Mouse (Mus musculus): Measurements from ENCODE around the gene Nod2.
"Not testable (repeated sequence)": the region's sequence is repeated elsewhere in the genome, so short reads cannot be mapped to it uniquely, and the experiment has no call there.

Nod2 gene

DNA sequence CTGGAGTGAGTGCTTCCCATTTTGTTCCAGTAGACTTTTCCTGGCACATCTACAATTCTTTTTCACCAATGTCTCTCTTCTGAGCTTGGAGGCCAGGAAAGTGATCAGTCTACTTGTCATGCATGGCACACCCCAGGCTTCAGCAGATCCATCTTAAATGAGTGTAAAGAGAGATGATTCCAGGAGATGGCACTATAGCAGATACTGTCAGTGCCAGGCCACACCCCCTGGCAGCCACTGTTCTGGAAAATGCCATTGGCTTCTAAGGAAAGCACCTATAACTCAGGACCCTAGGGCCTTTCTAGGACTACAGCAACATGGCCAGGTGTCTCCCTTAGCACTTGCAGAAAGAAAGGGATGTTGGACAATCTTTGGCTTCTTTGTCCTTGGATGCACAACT is 16.0 kb upstream of the Nod2 start:
- no peak for DNase-seq (ENCODE audit: low spot score in 2 of 2)

DNA sequence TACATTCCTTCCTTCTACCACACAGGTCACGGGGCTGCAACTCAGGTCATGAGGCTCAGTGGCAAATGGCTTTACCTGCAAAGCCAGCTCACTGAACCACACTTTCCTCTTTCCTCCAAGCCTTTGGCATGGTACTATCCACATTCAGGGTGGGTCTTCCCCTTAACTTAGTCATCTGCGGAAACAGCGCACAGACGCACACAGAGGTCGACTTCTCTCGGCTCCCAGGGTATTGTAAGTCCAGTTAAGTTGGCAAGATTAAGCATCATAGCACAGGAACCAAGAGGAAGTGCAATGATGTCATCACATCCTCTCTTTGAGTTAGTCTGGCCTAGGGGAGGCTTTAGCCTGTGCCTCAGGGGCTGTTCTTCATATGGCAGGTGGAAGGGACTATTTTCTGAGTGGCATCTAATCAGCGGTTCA is 13.8 kb upstream of the Nod2 start:
- DNase-seq (ENCODE audit: low spot score in 2 of 2): no peak

DNA sequence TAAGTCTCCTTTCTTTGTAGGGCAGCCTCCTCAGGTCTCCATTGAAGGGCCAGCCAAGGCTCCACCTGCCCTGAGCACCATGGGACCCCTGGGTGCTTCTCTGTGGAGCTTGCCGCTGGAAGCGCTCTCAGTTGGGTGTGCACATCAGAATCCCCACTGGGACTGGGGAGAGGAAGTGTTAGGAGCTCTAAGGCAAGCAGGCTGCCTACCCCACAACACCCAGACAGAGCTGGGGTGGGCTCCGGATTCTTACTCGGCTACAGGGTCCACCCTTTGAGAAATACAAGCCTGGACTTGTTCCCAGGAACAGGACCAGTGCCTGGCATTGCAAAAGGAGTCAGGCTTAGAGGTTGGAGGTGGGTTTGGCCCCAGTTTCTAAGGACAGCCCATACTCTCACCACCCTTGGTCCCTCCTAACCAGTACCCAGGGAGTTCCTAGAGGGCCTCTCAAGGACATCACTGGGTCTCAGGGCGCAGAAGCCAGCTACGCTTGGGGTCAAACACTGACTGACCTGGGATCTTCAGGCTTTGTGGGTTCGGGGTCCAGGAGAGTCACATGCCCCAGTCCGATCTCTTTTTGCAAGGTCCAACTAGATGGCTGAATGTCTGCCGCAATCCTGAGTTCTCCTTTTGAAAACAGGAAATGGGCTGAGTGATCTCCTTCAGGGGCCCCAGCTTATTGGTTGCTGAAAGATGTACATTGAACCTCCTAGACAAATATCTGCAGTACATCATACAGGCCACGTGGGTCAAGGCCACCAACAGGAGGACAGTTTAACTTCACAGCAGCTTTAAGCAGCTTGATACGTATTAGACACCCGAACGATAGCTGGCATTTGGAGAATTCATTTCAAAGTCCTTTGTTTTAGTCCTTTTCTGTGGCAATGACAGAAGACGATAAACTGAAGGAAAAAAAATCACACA is 11.4 kb upstream of the Nod2 start, which contains the start of gene Snx20:
Gene Snx20, minus strand, starts transcription at position 655 of the 924 bp plus-strand sequence.
- no peak for DNase-seq (ENCODE audit: low spot score in 2 of 2)

DNA sequence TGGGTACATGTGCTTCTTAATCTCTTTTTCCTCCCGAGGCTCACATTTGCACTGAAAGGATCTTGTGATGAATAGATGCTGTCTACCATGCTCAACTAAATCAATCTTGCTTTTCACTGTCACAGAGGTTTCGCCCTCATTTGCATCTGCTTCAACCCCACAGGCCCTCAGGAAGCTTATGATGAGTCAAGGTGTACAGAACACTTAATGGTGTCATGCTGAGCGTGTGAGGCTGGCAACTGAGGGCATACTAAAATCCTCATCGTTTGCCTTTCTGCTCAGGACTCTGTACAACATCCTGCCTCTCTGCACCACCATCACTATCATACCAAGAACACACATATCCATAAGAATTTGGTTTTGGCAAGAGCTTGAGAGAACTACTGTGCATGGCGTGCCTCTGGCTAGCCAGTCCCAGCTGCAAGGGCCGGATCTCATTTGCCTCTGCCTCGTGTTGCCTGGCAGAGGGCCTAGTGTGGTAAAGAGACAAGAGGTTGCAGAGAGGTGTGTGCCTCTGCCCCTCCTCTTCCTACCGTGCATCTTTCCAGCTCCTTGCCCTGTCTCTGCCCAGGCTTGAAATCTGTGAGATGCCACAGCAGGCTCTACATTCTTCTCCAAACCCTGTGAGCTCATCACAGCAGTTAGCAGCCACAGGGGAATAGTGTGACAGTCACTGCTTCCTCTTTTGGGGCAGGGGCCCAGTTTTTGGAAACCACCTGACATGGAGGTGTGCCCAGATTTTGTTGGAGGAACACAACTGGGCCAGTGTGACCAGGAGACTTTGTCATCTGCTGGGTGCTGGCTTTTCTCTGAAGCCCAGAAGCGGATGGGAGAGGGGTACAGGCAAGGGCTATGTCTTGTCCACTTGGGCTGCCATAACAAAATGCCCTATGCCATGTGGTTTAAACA is 9.8 kb upstream of the Nod2 start:
- DNase-seq (ENCODE audit: low spot score in 2 of 2): no peak

DNA sequence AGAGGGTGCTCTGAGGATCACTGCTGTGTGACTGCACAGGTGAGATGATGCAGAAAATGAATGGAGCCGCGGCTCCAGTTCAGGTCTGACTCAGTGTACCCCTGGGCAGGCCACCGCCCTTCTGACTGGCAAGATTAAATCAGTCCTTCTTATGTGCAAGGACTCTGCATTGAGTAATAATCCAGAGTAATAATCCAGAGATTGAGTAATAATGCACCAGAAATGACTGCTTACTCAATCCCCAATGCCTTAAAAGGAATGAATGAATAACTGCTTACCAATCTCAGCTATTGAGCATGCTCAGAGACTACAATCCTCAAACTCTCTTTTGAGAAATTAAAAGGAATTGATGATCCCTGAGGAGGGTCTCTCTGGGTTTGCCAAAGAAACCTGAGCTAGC is 8.2 kb upstream of the Nod2 start:
- DNase-seq (ENCODE audit: low spot score in 2 of 2): no peak

DNA sequence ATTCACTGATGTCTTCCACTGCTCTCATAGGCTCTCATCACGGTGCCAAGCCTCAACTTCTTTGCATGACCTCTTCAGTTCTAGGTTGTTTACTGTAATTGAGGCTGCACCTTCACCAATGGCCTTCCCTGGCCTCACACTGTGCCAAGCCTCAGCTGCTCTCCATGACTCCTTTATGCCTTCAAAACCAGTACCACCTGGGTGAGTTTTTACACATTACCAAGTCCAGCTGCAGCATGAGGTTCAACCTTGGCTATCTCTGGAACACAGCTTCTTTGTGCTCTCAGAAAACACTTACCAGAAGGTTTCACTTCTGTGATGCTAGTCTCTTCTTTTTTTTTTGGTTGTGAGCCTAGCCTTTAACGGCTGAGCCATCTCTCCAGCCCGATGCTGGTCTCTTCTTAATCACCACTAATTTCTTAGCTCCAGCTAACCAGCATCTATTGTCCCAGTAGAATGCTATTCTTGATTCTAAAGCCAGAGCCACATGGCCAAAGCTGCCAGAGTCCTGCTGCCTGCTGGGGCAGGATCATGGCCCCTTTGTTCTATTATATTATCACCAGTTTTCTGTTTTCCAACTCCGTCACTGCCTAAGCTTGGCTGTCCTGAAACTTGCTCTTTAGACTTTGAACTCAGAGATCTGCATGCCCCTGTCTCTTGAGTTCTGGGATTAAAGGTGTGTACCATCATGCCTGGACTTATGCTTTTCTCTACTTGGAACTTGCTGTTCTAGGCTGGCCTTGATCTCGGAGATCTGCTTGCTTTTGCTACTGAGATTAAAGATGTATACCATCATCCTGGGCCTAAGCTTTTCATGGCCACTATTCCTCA is 4.2 kb upstream of the Nod2 start:
- DNase-seq (ENCODE audit: low spot score in 2 of 2): no peak

DNA sequence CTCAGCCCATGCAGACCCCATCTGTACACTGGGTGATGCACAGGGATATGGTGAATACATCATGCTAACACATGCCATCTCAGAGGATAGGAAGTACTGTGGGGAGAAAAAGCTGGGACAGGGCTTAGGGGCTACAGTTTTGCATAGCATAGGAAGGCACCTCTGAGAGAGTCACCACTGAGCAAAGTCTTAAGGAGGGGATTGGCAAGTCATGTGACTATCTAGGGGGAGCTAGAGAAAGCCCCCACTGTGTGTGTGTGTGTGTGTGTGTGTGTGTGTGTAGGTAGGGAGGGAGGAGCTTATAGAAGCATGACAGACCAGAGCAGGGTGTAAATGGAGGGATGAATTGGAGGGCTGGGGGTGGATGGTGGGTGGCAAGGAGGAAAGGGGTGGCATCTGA is 1.2 kb downstream of the Nod2 start:
- DNase-seq (ENCODE audit: low spot score in 2 of 2): no peak

DNA sequence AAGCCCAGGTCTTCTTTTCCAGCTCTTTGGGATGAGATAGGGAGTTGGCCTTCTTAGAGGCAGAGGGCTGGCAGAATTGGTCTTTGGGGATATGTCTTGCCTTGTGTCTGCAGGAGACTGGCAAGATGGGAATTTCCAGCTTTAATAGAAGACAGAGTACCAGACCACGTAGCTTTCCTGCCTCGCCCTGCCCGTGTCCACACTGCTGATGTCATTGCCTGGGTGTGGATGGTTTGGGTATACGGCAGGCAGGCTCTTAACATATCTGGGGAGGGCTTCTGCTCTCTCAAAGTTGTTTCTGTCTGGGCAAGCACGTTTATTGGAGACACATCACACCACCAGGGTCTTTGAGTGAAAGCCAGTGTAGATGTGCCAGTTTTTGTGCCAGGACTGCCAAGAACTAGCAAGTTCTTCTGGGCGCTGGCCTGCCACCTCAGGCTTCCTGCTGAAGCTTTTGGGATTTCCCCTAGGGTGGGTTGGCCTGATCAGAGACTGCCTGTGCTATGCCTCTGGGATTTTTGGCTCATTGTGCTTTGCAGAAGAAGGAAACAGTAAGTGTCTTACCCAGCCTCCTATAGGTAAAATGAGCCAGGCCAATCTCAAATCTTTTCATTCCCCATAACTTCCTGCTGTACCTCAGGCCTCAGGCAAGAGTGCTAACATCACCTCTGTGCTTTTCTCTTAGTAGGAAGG is 3.0 kb downstream of the Nod2 start:
- no peak for DNase-seq (ENCODE audit: low spot score in 2 of 2)

DNA sequence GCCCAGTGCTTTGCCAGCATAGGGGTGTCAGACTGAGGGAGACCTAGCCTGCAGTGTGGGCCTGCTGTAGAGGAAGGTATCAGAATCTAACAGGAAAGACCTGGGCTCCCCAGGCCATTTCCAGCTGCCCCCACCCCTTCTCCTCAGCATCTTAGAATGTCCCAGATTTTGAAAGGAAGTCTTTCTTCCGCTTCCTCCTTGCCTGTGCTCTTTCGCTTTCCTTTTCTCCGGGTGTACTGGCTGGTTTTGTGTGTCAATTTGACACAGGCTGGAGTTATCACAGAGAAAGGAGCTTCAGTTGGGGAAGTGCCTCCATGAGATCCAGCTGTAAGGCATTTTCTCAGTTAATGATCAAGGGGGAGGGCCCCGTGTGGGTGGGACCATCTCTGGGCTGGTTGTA is 4.0 kb downstream of the Nod2 start:
- not testable (repeated sequence) for DNase-seq (ENCODE audit: low spot score in 2 of 2)

DNA sequence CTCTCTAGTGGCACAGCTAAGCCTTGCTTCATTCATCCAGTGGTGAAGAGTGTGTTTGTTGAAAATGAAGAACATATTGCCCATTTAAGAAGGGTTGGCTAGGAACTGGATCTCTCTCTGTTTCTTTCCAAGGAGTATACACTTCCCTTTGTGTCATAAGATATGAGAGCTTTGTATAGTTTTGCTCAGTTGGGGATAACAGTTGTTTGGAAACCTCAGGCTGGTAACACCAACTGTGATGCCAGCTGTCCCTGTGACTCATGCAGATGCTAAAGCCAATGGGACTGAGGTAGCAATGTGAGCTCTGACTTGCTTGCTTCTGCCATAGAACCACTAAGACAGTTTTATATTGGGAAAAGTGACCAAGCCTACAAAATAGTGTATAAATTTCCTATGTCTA is 8.2 kb downstream of the Nod2 start:
- DNase-seq (ENCODE audit: low spot score in 2 of 2): no peak

DNA sequence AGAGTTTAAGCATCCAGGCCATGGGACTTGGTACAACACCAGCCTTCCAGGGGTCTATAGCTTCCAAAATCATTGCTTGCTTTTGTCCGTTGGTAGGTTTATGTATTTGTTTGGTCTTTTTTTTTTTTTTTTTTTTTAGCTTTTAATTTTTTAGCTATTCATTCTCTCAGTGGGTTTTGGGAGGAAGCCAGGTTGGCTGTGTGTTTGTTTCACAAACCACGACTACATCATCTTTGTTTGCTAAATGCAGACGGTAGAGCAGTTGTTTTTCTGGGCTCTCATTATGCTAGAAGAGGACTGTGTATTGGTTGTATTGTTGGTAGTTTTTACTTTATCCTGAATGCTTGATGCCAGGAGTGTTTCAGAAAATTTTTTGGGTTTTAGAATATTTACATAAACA is 12.8 kb downstream of the Nod2 start:
- DNase-seq (ENCODE audit: low spot score in 2 of 2): no peak

DNA sequence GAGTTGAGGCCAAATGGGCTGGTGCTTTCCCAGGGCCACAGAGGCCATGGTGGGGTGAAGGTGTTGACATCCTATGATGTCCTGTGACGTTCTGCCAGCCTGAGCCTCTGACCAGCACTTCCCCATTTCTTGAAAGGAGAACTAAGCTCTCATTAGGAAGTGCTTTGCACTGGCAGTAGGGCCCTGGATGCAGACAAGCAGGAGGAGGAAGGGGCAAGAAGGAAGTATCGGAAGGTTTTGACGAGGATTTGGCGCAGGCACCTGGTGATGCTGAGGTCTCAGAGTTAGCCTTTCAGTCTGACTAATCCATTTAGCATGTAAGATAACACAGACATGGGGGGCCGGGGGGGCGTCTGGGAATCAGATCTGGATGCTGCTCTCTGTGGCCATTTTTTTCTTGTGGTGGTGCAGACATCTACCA is 15.3 kb downstream of the Nod2 start:
- no peak for DNase-seq (ENCODE audit: low spot score in 2 of 2)

DNA sequence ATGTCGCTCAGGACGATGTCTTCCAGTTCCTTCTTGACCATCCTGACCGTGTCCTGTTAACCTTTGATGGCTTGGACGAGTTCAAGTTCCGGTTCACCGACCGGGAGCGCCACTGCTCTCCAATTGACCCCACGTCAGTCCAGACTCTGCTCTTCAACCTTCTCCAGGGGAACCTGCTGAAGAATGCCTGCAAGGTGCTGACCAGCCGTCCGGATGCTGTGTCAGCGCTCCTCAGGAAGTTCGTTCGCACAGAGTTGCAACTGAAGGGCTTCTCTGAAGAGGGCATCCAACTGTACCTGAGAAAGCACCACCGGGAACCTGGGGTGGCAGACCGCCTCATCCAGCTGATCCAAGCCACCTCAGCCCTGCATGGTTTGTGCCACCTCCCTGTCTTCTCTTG is 17.0 kb downstream of the Nod2 start:
- no peak for DNase-seq (ENCODE audit: low spot score in 2 of 2)

DNA sequence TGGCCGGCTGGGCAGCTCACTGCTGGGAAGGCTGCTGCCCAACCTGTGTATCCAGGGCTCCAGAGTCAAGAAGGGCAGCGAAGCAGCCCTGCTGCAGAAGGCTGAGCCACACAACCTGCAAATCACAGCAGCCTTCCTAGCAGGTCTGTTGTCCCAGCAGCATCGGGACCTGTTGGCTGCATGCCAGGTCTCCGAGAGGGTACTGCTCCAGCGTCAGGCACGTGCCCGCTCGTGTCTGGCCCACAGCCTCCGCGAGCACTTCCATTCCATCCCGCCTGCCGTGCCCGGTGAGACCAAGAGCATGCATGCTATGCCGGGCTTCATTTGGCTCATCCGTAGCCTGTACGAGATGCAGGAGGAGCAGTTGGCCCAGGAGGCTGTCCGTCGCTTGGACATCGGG is 17.8 kb downstream of the Nod2 start:
- DNase-seq (ENCODE audit: low spot score in 2 of 2): no peak

DNA sequence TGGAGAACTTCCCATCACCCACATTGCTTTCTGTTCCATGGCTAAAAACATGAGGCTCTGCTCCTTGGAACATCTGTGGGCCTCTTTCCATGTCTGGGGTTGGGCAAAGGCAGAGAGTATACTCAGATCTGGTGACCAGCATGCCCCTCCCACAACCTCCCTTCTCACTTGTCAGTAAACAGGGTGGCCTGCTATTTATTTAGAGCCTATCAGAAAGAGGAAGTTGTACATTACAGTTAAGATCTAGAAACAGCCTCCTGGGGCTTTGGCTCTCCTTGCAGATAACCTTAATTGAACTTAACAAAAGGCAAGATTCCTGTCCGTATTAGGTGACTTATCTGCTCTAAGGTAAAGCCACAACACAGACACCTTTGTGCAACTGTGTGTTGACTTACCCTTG is 19.3 kb downstream of the Nod2 start:
- peak in 1 of 2 experiments; percentile 27 for DNase-seq (ENCODE audit: low spot score in 2 of 2)

DNA sequence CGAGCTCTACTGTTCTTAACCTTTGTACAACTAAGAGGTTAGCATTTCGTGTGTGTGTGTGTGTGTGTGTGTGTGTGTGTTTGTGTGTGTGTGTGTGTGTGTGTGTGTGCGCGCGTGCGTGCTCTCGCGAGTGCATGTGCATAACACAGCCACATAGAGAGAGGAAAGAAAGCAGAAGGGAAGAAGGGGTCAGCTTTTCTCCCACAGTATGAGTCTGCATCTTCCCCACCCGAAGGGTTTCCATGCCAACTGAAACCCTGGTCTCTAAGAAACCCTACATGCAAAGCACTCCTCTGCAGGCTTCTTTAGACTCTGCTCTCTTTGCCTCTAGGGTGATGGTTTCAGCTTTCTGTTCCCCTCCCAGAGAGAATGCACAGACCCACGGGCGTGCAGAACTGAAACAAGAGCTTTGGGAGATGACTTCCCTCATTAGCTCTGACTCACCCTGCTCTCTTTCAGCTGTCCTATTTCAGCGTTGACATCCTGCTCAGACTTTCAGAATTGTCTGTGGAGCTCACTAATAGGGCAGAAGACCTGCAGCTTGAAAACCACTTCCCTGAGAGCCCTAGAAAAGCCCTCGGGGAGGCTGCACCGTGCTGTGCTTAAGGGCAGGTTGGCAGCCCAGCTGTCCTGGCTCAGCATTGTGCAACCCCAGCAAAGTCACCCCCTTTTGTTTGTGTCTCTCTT is 21.4 kb downstream of the Nod2 start:
- no peak for DNase-seq (ENCODE audit: low spot score in 2 of 2)

DNA sequence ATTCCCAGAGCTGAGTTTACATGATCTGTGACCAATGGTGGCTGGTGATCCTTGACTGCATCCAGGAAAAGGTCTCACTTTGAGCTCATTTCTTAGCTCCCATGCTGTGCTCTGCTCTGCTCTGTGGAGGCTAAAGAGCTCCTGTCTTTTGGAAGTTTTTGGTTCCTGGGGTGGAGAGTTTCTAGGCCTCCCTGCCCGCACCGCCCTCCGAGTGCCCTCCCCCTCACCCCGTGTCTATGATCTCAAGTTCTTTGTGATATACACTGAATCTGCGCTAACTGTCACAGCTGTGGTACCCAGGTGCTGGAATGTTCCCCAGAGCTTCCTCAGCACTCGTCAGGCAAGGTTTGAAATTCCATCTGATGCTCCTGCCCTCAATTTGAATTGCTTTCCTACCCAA is 23.7 kb downstream of the Nod2 start:
- no peak for DNase-seq (ENCODE audit: low spot score in 2 of 2)

DNA sequence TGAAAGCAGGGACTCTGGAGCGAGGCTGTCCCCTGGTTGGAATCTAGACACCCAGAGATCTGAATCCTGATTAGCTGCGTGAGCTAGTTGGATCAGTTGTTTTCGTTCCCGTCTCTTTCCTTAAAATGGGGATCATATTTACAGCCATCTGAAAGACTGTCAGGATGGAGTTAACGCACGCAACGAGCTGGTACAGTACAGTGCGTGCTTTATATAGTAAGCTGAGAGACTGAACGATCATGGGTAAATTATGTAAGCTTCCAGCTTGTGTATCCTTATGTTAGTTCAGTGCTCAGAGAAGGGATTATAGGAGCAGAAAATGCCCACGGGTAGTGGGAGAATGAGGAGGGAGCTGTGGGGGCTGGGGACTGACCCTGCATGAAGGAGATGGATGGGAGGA is 24.5 kb downstream of the Nod2 start:
- DNase-seq (ENCODE audit: low spot score in 2 of 2): no peak

DNA sequence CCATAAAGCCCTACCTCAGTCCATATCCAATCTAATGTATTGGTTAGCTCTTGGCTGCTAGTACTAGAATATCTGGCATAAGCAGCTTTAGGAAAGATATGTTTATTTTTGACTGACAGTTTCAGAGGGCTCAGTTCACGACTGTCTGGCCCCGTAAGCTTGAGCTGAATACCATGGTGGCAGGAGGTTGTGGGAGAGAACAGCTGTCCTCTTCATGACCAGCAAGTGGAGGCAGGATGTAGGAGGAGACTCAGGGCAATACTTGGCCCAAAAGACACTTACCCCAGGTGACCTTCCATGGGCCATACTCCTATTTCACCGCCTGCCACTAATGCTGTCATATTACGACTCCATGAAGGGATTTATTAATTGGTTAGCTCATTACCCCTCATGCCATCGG is 26.7 kb downstream of the Nod2 start:
- DNase-seq (ENCODE audit: low spot score in 2 of 2): no peak

DNA sequence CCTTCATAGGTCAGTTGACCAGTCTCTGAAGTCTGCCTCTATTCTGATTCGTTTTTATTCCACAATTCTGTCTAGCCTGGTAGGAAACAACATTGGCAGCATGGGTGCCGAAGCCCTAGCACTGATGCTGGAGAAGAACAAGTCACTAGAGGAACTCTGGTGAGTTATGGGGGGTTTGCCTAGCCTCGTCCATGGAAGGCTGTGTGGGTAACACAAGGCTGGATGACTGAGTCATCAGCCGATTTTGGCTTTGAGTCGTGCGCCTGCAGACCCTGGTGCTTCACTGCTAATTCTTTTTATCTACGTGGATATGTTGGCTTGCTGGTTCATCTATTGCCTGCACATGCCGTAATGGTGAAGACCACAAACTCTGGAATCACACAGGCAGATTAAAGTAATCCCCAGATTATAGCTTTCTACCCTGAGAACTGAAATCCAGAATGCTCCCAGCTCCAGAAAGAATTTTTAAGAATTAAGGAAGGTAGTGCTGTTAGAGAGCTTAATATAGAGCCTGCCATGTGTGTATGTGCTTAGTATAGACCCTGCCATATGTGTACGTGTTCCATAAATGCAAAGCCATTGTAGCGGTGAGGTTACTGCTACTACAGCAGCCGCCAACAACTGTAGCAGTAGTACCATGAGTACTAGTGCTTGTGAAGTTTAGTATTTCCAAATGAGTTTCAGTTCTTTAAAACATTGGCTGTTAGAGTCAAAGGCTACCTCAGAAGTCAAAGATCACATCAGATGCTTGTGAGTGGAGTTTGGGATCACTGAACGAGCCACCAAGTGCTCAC is 28.5 kb downstream of the Nod2 start:
- no peak for DNase-seq (ENCODE audit: low spot score in 2 of 2)

Data from urinary bladder, postnatal 36 days (tissue).